Mouse (Mus musculus) left cerebral cortex, adult 11 months (tissue): ENCODE data around the gene Exo5.

ENCODE experiments used
- DNase-seq: peaks from one replicate; pipeline ENCODE4 v3.0.0; 2022; ENCODE audit warnings: low spot score

Gene Exo5

DNA sequence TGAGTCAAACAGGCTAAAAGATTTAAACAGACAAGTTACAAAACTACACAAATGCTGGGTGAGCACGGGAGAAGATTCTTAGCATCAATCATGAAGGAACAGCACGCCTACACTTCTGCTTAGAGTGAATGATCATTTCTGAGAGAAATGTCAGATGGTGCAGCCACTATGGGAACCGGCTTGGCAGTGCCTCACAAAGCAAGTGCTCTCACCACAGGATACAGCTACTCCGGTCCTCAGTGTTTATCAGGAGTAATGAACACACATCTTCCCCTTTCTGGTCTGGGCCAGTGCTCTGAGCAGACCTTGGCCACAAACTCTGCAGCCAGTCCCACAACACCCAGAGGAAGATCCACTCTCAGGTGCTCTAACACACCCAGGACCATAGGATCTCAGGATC is 20.3 kb downstream of the Exo5 start:
- no peak for DNase-seq

DNA sequence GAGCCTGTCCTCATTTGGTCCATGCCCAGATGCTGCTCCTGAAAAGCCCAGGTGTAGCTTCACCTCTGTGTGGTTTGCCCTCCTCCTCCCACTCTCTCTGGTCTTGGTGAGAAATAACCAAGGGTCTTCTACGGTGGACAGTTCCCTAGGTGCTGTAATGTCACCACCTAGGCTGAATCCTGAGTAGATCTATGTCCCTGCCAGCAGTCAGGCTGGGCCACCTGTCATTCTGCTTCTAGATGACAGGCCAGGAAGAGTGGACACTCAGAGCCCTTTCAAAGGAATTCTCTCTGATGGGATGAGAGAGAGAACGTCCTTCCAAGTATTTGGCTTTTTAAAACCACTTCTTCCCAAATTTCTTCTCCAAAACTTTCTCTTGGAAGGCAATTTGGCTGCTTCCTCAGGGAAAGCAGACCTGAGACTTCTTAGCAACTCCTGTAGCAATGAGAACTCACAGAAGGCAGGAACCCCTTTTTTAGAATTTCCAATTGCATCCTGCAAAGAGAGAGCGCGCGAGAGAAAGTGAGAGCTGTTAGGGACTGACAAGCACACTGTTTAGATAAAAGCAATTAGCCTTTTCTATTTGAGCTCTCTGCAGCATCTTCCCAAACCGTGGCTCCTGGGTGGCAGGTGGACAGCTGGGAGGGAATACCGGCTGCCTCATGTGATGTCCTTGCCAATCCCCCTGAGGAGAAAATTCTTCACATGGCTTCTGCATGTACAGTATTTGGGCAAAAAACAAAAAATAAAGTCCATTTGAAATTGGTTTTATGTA is 28.8 kb downstream of the Exo5 start:
- no peak for DNase-seq

DNA sequence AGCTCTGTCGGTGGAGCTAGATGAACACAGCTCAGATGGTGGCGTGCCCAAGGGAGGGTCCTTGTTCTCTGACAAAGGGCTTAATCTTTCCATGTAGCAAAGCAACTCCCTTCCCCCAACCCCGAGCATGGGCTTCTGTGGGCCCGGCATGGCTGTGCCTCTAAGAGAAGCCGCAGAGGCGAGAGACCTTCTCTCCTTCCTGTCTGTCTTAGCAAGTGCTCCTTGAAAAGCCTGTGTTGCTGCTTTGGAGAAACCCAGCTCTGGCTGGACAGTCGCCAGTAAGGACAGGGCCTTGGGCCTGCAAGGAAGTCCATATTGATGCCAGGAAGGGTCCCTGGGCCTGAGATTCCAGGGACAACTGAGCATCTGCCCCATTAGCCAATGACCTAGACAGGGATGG is 29.6 kb downstream of the Exo5 start:
- DNase-seq = no peak

DNA sequence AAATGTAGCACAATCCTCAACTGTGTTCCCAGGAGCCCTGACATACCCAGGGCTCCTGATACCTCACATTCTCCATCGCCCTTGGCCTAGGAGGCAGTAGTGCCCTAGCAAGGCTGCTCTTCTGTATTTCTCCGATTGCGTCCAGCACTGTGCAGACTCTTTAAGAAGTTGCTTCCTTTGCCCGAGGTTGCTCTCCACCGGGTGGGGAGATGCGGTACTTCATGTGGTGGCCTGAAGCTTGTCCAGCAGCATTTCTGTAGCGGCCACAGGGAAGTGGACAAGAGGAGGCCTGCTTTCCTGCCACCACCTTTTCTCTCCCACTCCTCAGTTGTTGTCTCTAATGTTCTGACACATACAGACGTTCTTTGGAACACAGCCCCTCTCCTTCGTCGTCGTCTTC is 30.2 kb downstream of the Exo5 start:
- DNase-seq = no peak

DNA sequence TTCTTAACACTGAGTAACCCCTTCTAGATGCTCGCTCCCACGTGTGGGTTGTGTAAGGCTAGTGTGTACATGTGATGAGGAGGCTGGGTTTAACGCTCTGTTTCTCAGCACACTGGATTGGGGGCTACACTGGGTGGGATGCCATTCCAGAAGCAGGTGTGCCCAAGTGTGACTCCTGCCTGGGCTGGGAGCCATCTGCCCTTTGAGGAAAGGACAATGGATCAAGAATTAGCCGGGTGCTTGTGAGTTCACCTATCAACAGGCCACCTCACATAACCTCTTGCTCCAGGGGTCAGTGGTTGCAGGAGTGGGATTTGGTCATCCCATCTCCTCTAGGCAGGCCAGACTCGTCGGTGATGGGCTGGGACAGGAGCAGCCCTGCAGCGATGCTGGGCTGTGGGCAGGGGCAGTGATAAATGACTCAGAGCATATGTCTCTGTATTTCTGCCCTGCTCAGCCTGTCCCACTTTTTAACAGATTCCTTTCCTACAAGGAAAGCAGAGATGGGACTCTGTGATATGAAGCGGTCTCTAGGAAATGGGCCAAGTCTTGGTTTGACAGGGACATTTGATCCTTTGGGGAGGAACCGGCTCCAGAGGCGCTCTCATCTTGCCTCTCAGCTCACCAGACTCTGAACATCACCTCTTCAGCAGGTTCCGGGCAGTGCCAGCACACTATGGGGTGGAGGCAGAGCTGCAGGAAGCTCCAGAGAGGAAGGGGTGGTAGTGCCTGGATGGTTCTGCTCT is 31.0 kb downstream of the Exo5 start:
- DNase-seq = no peak

DNA sequence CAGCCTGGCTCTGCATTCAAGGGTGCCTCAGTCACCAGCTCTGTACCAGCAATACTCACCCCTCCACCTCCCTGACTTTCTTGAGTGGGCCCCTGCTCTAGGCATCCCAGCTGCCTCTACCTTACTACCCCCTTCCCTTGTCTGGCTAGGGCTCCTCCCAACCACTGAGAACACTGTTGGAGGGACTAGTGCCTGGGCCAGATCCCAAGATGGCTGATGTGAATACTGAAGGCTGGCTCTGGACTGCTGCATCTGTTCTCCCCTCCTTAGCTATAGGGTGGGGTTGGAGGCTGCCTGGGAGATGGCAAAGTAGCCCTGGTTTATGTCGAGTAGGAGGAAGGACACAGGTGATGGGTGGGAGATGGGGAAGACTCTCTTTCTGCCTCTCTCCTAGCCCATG is 32.3 kb downstream of the Exo5 start:
- DNase-seq = no peak

DNA sequence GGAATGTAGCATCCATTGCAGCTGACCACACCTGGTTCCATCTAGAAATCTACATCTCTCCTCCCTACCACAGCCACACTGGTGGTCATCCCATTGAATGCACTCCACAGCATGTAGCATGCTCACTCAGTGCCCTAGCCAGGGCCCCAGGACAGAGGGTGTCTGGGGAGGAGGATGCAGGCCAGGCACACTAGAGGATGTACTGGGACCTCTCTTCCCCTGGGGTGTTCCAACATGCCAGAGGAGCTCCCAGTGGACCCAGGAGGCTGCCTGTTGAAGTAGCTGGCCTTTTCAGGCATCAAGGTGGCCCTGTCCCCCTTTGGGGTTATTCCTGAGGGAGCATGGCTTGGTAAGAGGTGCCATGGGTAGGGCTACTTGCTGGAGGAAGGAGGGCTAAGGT is 32.9 kb downstream of the Exo5 start:
- no peak for DNase-seq

DNA sequence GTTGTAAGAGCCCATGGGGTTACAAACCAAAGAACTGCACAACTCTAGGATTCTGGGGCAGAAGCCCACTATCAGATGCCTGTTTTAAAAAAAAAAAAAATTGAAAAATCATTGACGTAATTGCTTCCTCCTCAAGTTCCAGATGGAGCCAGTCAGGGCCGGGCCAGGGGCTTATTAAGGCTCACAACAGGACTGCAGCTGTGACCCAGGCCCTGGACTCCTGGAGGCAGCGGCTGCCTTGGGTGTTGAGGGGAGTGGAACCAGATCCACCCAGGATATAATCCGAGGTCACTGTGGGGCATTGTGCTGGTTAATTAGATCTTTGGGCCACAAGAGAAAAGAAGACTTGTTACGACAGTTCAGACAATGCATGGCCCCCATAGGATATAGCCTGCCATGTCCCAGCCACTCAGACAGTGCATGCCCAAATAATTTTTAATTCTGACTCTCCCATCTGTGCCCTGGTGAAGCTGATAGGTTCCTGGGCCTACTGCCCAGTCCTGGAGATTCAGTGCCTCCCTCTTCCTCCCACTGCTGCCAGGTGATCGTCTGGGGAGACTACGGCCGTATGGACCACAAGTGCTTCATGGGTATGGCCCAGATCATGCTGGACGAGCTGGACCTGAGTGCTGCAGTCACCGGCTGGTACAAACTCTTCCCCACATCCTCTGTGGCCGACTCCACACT is 33.9 kb downstream of the Exo5 start:
- no peak for DNase-seq

DNA sequence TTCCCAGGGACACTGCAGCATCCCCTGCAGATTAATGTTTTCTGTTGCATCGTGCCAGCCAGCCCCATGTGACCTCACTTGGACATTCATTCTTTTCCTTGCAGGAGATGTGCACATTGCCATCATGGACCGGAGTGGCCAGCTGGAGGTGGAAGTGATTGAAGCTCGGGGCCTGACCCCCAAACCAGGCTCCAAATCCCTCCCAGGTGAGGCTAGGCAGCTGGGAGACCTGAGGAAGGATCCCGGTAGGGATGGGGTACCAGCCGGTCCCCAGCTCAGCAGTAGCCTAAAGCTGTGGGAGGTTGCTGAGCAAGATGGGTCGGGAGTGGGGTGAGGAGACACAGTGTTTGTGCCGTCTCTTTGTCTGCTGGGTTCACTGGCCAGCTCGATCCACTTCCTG is 35.9 kb downstream of the Exo5 start:
- DNase-seq = no peak

DNA sequence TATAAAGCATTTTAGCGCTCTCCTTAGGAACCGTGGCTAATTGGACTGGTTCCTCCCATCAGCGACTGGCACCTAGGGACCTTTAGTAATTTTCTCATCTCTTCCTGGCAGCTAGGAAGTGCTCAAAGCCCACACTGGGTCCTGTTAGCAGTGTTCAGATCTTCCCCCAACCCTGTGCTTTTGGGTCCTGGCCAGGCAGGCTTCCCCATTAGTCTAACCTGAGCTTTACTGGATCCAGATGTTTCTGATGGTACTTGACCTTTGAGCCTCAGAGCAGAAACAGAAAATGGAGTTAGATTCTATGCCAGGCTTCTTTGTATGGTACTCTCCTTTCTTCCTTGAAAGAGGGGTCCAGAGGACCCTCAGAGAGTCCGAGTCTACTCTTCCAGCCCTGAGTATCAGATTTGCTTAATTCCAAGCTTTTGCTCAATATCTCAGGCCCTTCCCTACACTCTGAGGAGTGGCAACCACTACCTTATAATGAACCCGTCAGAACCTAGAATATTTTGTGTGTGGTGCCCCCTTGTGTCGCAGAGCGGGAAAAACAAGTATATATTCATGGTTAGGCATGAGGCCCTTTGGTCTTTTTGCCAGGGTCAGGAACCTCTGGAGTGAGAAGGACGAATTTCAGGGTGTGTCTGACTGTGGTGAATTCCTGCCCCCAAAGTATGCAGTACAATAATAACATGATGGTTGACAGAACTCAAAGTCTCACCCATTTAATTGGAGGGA is 37.3 kb downstream of the Exo5 start:
- DNase-seq = no peak

DNA sequence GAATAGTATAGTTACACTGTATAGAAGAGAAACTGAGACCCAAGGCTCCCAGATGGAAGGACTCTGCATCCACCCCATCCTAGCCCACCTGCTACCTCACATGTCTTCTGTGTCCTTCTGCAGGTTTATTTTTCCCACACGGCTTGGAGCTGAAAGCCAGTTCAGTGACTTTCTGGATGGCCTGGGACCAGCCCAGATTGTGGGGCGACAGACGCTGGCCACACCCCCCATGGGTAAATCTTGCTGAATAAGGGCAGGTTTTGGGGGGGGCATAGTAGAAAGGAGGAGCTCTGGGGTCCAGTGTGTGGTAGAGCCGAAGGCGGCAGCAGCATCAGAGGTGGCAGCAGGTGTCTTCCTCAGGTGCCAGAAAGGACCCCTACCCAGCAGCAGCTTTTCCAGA is 38.0 kb downstream of the Exo5 start:
- DNase-seq = no peak

DNA sequence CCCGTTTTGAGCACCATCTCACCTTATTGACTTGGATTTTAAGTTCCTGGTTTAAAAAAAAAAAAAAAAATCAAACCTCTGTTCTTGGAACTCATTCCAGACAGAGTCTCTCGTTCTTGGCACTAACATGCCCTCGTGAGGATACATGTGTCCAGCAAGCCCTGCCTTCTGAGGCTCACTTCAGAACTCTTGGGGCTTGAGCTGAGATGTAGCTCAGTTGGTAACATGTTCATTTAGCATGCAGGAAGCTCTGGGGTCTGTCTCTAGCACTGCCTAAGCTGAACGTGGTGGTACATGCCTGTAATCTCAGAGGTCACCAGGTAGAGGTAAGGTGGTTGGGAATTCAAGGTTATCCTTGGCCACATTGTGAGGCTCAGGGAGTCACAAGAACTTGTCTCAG is 38.7 kb downstream of the Exo5 start:
- no peak for DNase-seq

DNA sequence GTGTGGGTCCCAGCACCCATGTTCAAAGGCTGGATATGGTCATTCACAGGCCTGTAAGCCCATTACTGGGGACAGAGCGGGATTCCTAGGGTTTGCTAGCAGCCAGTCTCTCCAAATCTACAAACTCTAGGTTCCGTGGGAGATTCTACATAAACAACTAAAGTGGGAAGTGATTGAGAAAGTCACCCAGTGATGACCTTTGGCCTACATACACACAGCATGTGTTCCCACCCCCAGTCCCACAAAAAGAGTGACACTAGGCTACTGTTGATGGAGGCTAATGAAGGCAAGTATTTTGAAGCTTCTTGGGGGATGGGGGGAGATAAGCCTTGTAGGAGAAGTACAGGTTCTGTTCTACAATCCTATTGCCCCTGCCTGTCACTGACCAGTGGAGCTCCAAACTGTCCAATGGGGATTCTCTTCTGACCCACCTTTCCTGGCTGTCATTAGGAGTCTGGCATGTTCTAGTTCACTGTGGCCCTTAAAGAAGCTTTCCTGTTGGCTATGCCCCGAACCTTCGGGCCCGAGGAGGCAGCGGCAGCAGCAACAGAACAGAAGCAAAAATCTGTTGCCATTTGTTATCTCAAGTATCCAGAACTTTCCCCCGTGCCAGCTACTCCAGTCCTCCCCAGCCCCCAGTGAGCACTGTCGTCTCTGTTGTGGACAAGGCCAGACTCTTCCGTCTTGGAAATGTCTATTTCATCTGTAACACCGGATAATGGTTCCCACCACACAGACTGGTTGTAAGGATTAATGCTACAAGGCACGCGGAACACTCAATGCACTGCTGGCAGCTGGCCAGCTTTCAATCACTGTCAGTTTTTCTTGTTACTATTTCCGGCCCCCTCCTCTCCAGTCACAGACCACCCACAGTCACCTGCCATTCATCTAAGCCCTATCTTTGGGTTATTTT is 39.4 kb downstream of the Exo5 start:
- no peak for DNase-seq

DNA sequence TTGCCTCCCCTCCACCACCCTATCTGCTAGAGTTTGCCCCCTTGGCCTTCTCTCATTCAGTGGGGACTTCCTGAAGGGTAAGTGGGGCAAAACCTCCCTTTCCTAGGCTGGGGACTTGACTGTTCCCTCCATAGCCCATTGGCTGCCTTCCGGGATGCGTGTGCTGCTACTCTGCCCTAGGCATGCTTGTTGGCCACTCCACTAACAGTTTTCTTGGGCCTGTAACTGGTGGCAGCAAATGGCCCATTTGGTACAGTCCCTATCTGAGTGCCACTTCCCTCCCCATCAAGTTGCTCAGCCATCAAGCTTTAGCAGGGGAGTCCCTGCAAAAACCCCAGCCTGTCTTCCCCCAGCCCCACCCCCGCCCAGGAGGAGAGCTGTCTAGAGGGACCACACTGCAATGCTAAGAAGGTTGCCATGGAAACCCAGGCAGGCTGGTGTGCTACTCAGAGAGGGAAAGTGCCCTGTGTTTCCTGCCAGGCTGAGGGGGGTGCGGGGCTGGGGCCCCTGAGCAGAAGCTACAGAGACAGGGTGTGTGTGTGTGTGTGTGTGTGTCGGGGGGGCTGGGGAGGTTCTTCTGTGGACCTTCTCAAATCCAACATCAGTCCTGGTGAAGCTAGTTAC is 42.7 kb downstream of the Exo5 start:
- DNase-seq = peak; percentile 55

DNA sequence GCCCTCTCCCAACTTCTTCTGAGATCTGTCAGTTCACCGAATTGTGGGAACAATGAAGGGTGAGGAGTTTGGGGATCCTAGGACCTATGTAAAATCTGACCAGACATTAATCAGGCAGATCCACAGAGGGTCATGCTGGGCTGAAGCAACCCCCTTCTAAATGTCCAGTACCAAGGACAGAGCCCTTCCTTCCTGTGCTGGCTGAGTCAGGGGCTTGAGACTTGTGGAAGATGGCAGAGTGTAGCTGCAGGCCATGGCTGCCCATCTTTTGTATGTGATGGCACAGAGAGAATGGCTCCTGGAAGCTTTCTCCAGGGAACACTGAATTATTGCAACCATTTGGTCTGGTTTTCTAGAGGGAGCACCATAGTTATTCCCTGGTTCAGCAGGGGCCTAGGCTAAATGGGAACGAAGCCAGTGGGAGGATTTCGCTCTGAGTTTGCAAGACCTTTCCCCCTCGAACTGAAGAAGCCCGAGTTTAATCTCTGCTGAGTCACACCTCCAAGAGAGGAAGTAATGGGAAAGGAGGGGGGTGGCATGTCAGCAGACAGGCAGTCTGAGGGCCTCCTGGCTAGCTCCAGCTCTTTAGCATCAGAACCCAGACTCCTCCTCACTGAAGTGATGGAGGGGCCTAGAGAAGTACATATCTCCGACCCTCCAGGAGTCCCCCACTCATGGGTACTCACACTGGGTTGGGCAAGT is 43.9 kb downstream of the Exo5 start:
- DNase-seq = no peak

DNA sequence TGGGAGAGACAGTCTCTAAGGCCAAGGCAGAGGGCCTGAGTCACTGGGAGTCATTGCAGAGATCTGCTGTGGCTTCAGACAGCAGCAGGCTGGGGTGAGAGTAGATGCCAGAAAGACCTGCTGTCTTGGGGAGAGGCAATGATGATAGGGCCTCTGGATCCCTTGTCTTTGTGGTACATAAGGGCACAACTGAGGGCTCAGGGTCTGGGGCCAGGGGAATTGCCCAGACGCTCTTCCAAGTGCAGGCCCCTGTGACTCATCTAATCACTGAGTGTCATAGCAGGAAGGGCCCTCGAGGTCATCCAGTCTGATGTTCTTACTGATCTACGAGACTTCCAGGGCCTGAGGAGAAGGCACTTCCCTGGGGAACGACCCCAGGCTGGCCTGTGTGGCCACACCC is 45.4 kb downstream of the Exo5 start:
- DNase-seq = no peak

DNA sequence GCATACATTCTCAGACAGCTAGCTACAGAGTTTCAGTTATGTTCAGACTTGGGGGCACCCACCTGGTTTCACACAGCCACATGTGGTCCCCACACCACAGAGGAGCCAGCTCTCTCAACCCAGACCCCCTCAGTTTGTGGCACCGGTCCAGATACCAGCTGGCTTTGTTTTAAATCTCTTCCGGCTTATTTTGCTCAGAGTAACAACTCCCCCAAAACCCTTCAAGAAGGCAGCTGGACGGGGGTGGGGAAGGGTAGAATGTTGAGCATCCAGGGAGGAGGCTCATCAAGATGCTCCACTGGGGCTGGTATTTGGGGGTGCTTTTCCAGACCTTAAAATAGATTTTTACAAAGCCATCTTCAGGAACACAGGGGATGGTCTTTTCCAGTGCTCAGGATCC is 46.1 kb downstream of the Exo5 start:
- no peak for DNase-seq

DNA sequence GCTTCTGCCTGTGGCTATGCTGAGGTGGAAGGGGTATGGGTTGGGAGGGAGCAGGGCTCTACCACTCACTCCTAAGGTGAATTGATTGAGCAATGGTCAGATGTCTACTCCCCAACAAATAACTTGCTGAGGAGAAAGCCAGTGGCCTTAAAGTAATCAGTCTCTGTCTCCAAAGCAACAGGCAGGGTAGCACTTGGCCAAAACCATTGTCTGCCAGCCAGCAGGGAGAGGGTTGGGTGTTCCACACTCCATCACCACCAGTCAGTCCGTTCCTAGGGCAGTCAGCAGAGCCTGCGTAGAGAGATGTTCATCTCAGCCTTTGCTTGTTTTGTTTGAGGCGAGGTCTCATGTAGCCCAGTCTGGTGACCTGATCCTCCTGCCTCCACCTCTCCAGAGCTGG is 48.9 kb downstream of the Exo5 start:
- DNase-seq = no peak
